Mouse (Mus musculus): ENCODE results near the gene D6Wsu163e. TPM values are rescaled to one million over a fixed set of nuclear protein-coding genes. Genes with fewer than 3 reads are reported as not detected.

Gene D6Wsu163e
- 31.8 and 36.2 TPM in 2 replicates for polyA plus RNA-seq (2015; fragmentation: Nextera tagmentation; extraction: Ambion mirVana)

GRCm38 (mm10) chr6:126939487-126940171 is at the start of gene D6Wsu163e, which contains the start of gene Rad51ap1:
TSS of gene D6Wsu163e (plus strand) at chr6:126939962.
TSS of gene Rad51ap1 (minus strand) at chr6:126939587.
- peaks cover 3% of the 10 kb centered on the region; the same call in 1 of the 2 replicates for H3K36me3 ChIP-seq (ENCODE audit: control insufficient read depth, insufficient read depth, low read length)
- H3K4me3 ChIP-seq (ENCODE audit: low read depth, low read length), result peak within 1 kb of the TSS; percentile 52
- ATAC-seq, result peak; percentile 98
- H3K27me3 ChIP-seq (ENCODE audit: control insufficient read depth, insufficient read depth, low read depth, low read length), result no peaks in the 10 kb centered on the region
- no peaks in the 10 kb centered on the region for H3K9me3 ChIP-seq (replicated peaks; ENCODE audit: control insufficient read depth, low read length, poor library complexity, severe bottlenecking)
- H3K4me1 ChIP-seq (ENCODE audit: control insufficient read depth, insufficient read depth, low read length), result peaks cover 17% of the 10 kb centered on the region
- WGBS, result under 1% methylated on average over 33 of the region's 33 CpGs
- peak within 1 kb of the TSS; percentile 92 for H3K4me2 ChIP-seq (ENCODE audit: low read length)
- peak within 1 kb of the TSS; percentile 58 for H3K9ac ChIP-seq (ENCODE audit: low read depth, low read length)
- peak within 1 kb of the TSS; percentile 56 for H3K27ac ChIP-seq (ENCODE audit: low read length)

- H3K27me3 ChIP-seq (ENCODE audit: control insufficient read depth, insufficient read depth, low read depth, low read length), result no peaks in the 10 kb centered on the region
These were observed 32.4 kb upstream of the D6Wsu163e start for GRCm38 (mm10) chr6:126907378-126907777.

GRCm38 (mm10) chr6:126907876-126908275 is 31.9 kb upstream of the D6Wsu163e start:
- H3K27ac ChIP-seq (ENCODE audit: low read length), result no peak overlapping the region
- no peaks in the 10 kb centered on the region for H3K4me1 ChIP-seq (ENCODE audit: control insufficient read depth, insufficient read depth, low read length)
- WGBS, result 69% methylated on average over 3 of the region's 3 CpGs
- no peak overlapping the region for H3K4me2 ChIP-seq (ENCODE audit: low read length)
- no peak overlapping the region for H3K9ac ChIP-seq (ENCODE audit: low read depth, low read length)
- H3K36me3 ChIP-seq (ENCODE audit: control insufficient read depth, insufficient read depth, low read length), result no peaks in the 10 kb centered on the region
- ATAC-seq, result no peak
- H3K9me3 ChIP-seq (replicated peaks; ENCODE audit: control insufficient read depth, low read length, poor library complexity, severe bottlenecking), result no peaks in the 10 kb centered on the region
- H3K4me3 ChIP-seq (ENCODE audit: low read depth, low read length), result no peak overlapping the region
- H3K27me3 ChIP-seq (ENCODE audit: control insufficient read depth, insufficient read depth, low read depth, low read length), result no peaks in the 10 kb centered on the region

More at GRCm38 (mm10) chr6:126907378-126907777, 32.4 kb upstream of the D6Wsu163e start:
- H3K9me3 ChIP-seq (replicated peaks; ENCODE audit: control insufficient read depth, low read length, poor library complexity, severe bottlenecking), result no peaks in the 10 kb centered on the region
- WGBS, result 81% methylated on average over 4 of the region's 5 CpGs
- no peak overlapping the region for H3K4me2 ChIP-seq (ENCODE audit: low read length)
- no peak for ATAC-seq
- no peaks in the 10 kb centered on the region for H3K36me3 ChIP-seq (ENCODE audit: control insufficient read depth, insufficient read depth, low read length)
- no peak overlapping the region for H3K27ac ChIP-seq (ENCODE audit: low read length)
- H3K4me3 ChIP-seq (ENCODE audit: low read depth, low read length), result no peak overlapping the region
- no peaks in the 10 kb centered on the region for H3K4me1 ChIP-seq (ENCODE audit: control insufficient read depth, insufficient read depth, low read length)
- no peak overlapping the region for H3K9ac ChIP-seq (ENCODE audit: low read depth, low read length)

GRCm38 (mm10) chr6:126910727-126911126 is 29.0 kb upstream of the D6Wsu163e start:
- H3K9ac ChIP-seq (ENCODE audit: low read depth, low read length), result no peak overlapping the region
- no peak for ATAC-seq
- no peaks in the 10 kb centered on the region for H3K4me1 ChIP-seq (ENCODE audit: control insufficient read depth, insufficient read depth, low read length)
- no peak overlapping the region for H3K4me2 ChIP-seq (ENCODE audit: low read length)
- WGBS, result 82% methylated on average over 4 of the region's 4 CpGs
- no peaks in the 10 kb centered on the region for H3K27me3 ChIP-seq (ENCODE audit: control insufficient read depth, insufficient read depth, low read depth, low read length)
- no peaks in the 10 kb centered on the region for H3K9me3 ChIP-seq (replicated peaks; ENCODE audit: control insufficient read depth, low read length, poor library complexity, severe bottlenecking)
- H3K4me3 ChIP-seq (ENCODE audit: low read depth, low read length), result no peak overlapping the region
- H3K36me3 ChIP-seq (ENCODE audit: control insufficient read depth, insufficient read depth, low read length), result no peaks in the 10 kb centered on the region
- no peak overlapping the region for H3K27ac ChIP-seq (ENCODE audit: low read length)

- 80% methylated on average over 5 of the region's 5 CpGs for WGBS
- no peak overlapping the region for H3K4me3 ChIP-seq (ENCODE audit: low read depth, low read length)
- no peak for ATAC-seq
- no peak overlapping the region for H3K9ac ChIP-seq (ENCODE audit: low read depth, low read length)
- no peak overlapping the region for H3K4me2 ChIP-seq (ENCODE audit: low read length)
- no peaks in the 10 kb centered on the region for H3K4me1 ChIP-seq (ENCODE audit: control insufficient read depth, insufficient read depth, low read length)
- H3K9me3 ChIP-seq (replicated peaks; ENCODE audit: control insufficient read depth, low read length, poor library complexity, severe bottlenecking), result no peaks in the 10 kb centered on the region
- no peaks in the 10 kb centered on the region for H3K36me3 ChIP-seq (ENCODE audit: control insufficient read depth, insufficient read depth, low read length)
- H3K27ac ChIP-seq (ENCODE audit: low read length), result no peak overlapping the region
- no peaks in the 10 kb centered on the region for H3K27me3 ChIP-seq (ENCODE audit: control insufficient read depth, insufficient read depth, low read depth, low read length)
These were observed 24.8 kb upstream of the D6Wsu163e start for GRCm38 (mm10) chr6:126914928-126915327.

GRCm38 (mm10) chr6:126921111-126921881 is 18.5 kb upstream of the D6Wsu163e start, which contains the start of gene Dyrk4:
TSS of gene Dyrk4 (minus strand) at chr6:126921839.
- H3K36me3 ChIP-seq (ENCODE audit: control insufficient read depth, insufficient read depth, low read length), result no peaks in the 10 kb centered on the region
- H3K27ac ChIP-seq (ENCODE audit: low read length), result no peak within 1 kb of the TSS
- ATAC-seq, result peak; percentile 28; the same call in 1 of the 2 replicates
- H3K4me1 ChIP-seq (ENCODE audit: control insufficient read depth, insufficient read depth, low read length), result peaks cover 3% of the 10 kb centered on the region; the same call in 1 of the 2 replicates
- 7% methylated on average over 21 of the region's 21 CpGs for WGBS
- H3K4me2 ChIP-seq (ENCODE audit: low read length), result peak within 1 kb of the TSS; percentile 36
- H3K4me3 ChIP-seq (ENCODE audit: low read depth, low read length), result peak within 1 kb of the TSS; percentile 12; the same call in 1 of the 2 replicates
- H3K27me3 ChIP-seq (ENCODE audit: control insufficient read depth, insufficient read depth, low read depth, low read length), result no peaks in the 10 kb centered on the region
- peak within 1 kb of the TSS; percentile 54 for H3K9ac ChIP-seq (ENCODE audit: low read depth, low read length)
- no peaks in the 10 kb centered on the region for H3K9me3 ChIP-seq (replicated peaks; ENCODE audit: control insufficient read depth, low read length, poor library complexity, severe bottlenecking)

GRCm38 (mm10) chr6:126932896-126933295 is 6.9 kb upstream of the D6Wsu163e start:
- Histone ChIP-seq H3K27ac (ENCODE audit: low read length) (no peak overlapping the region), H3K4me1 (ENCODE audit: control insufficient read depth, insufficient read depth, low read length) (no peaks in the 10 kb centered on the region), H3K4me3 (ENCODE audit: low read depth, low read length) (no peak overlapping the region), H3K36me3 (ENCODE audit: control insufficient read depth, insufficient read depth, low read length) (0 out of 2 replicates have a peak, but pooled peaks cover 2% of the 10 kb centered on the region), H3K9ac (ENCODE audit: low read depth, low read length) (no peak overlapping the region), H3K4me2 (ENCODE audit: low read length) (no peak overlapping the region), H3K27me3 (ENCODE audit: control insufficient read depth, insufficient read depth, low read depth, low read length) (no peaks in the 10 kb centered on the region), H3K9me3 (replicated peaks; ENCODE audit: control insufficient read depth, low read length, poor library complexity, severe bottlenecking) (no peaks in the 10 kb centered on the region)
- 96% methylated on average over 2 of the region's 2 CpGs for WGBS
- no peak for ATAC-seq

- ATAC-seq, result no peak
- H3K4me2 ChIP-seq (ENCODE audit: low read length), result no peak overlapping the region
- H3K9me3 ChIP-seq (replicated peaks; ENCODE audit: control insufficient read depth, low read length, poor library complexity, severe bottlenecking), result no peaks in the 10 kb centered on the region
- no peak overlapping the region for H3K9ac ChIP-seq (ENCODE audit: low read depth, low read length)
- H3K4me3 ChIP-seq (ENCODE audit: low read depth, low read length), result no peak overlapping the region
- H3K36me3 ChIP-seq (ENCODE audit: control insufficient read depth, insufficient read depth, low read length), result peaks cover 3% of the 10 kb centered on the region; the same call in 1 of the 2 replicates
- H3K4me1 ChIP-seq (ENCODE audit: control insufficient read depth, insufficient read depth, low read length), result peaks cover 17% of the 10 kb centered on the region
- no peaks in the 10 kb centered on the region for H3K27me3 ChIP-seq (ENCODE audit: control insufficient read depth, insufficient read depth, low read depth, low read length)
- WGBS, result 85% methylated on average over 2 of the region's 2 CpGs
- H3K27ac ChIP-seq (ENCODE audit: low read length), result no peak overlapping the region
These were observed 1.7 kb upstream of the D6Wsu163e start for GRCm38 (mm10) chr6:126938047-126938446.
